Mouse (Mus musculus) embryonic facial prominence, embryonic 15.5 days (tissue): ENCODE data around the gene Map3k1. TPM values are rescaled to one million over a fixed set of nuclear protein-coding genes. Genes with fewer than 3 reads are reported as not detected.

Experiments used
- ATAC-seq: fragments of 200-750 bp; cut with Nextera tagmentation; 2 replicates; pipeline ENCODE4 v1.8.0; 2017; ENCODE audit warnings: low read depth, moderate TSS enrichment; ENCODE audit not compliant: insufficient number of reproducible peaks, low FRiP score, low TSS enrichment
- H3K27ac ChIP-seq: fragments of 300-500 bp; sonication (generic); replicated peaks from 2 replicates; pipeline ENCODE4 v1.5.1; 2015; ENCODE audit warnings: mild to moderate bottlenecking, inconsistent platforms
- H3K27me3 ChIP-seq: fragments of 300-500 bp; sonication (generic); 2 replicates; pipeline ENCODE4 v1.6.1; 2015; ENCODE audit warnings: inconsistent platforms
- H3K36me3 ChIP-seq: fragments of 300-500 bp; sonication (generic); 2 replicates; pipeline ENCODE4 v1.6.1; 2015; ENCODE audit warnings: mild to moderate bottlenecking, inconsistent platforms
- H3K4me1 ChIP-seq: fragments of 300-500 bp; sonication (generic); 2 replicates; pipeline ENCODE4 v1.6.1; 2015; ENCODE audit warnings: inconsistent platforms
- H3K4me2 ChIP-seq: fragments of 300-500 bp; sonication (generic); replicated peaks from 2 replicates; pipeline ENCODE4 v1.6.1; 2015; ENCODE audit warnings: mild to moderate bottlenecking, inconsistent platforms
- H3K4me3 ChIP-seq: fragments of 300-500 bp; sonication (generic); replicated peaks from 2 replicates; pipeline ENCODE4 v1.5.1; 2015; ENCODE audit warnings: mild to moderate bottlenecking, inconsistent platforms
- H3K9ac ChIP-seq: fragments of 300-500 bp; sonication (generic); 2 replicates; pipeline ENCODE4 v1.6.1; 2015; ENCODE audit warnings: inconsistent platforms
- H3K9me3 ChIP-seq: fragments of 300-500 bp; sonication (generic); replicated peaks from 2 replicates; pipeline ENCODE4 v1.6.1; 2016; ENCODE audit warnings: inconsistent platforms
- WGBS: fragments of 180-500 bp; shearing (Covaris S2); methylation state at CpG from one replicate; pipeline ENCODE4 v1.1.7; 2015; 5-methylcytosine and 5-hydroxymethylcytosine counted together
- polyA plus RNA-seq: library from polyadenylated mRNA; unstranded; fragments of >200 nt; fragmentation: Nextera tagmentation; extraction: Ambion mirVana; gene quantifications from 2 replicates; pipeline ENCODE4 v1.2.1, GENCODE M21; 2015

Gene Map3k1
- polyA plus RNA-seq, 1 experiment from 2014 or later: 16.3 TPM

DNA sequence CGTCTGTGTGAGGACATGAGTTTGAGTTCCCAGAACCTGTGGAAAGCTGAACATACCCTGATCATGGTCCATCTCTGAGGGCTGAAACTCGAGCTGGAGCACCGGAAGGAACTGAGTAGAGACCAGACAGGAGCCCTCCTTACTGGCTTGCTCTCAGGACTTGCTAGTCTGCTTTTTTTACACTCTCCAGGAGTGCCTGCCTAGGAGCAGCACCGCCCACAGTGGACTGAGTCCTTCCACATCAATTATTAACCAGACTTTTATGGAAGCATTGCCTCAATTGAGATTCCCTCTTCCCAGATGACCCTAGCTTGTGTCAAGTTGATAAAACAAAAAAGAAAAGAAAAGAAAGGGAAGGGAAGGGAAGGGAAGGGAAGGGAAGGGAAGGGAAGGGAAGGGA is 18.7 kb upstream of the Map3k1 start:
- Histone ChIP-seq H3K4me1 (no peaks in the 10 kb centered on the region), H3K4me2 (no peak overlapping the region), H3K9ac (no peak overlapping the region), H3K4me3 (no peak overlapping the region), H3K27me3 (no peaks in the 10 kb centered on the region), H3K9me3 (no peaks in the 10 kb centered on the region), H3K27ac (no peak overlapping the region), H3K36me3 (no peaks in the 10 kb centered on the region)
- no peak for ATAC-seq
- 74% methylated on average over 4 of the region's 4 CpGs for WGBS

DNA sequence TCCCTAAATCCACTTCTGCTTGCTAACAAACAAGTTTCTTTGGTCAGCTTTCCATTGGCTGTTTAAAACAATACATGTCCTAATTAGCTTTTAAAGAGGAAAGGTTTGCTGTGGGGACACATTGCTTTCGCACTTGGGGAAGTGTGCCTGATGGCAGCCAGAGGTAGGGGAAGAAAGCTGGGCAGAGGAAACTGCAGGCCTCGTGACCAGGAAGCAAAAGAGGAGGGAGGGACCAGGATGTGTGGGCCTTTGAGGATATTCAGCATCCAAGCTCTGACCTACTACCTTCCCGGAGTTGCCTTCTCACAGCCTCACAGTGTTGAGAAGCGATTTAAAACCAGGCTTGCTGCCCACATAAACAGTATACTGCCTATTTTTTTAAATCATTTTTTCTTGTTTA is 15.4 kb upstream of the Map3k1 start:
- Histone ChIP-seq H3K9me3 (no peaks in the 10 kb centered on the region), H3K4me2 (no peak overlapping the region), H3K36me3 (no peaks in the 10 kb centered on the region), H3K27ac (no peak overlapping the region), H3K27me3 (no peaks in the 10 kb centered on the region), H3K9ac (no peak overlapping the region), H3K4me3 (no peak overlapping the region), H3K4me1 (no peaks in the 10 kb centered on the region)
- 63% methylated on average over 4 of the region's 4 CpGs for WGBS
- no peak for ATAC-seq

DNA sequence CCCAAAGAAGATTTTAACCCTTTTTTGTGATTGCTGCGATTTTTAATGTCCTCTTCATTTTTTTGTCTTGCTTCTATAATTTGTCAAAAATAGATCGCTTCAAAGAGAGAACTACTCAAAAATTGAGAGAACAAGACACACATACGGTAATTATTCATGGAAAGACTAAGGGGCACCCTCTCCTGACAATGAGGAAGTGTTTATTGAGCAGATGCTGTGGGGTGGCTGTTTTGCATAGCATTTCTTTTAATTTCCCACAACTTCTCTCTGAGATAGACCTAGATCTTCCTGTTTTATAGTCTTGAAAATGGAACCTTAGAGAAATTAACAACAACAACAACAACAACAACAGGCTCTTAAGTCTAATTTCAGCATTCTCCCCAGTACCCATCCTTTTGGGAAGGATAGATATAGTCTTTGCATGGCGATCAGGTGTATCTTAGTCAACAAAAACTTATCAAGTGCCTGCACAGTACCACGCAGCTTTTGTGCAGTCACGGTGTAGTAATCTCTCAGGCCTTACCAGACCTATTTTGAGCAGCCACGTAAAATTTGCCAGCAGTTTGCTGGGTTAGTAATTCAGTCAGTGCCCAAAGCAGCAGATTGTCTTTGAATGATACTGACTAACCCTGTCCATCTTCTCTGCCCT is 13.1 kb upstream of the Map3k1 start:
- Histone ChIP-seq H3K9ac (no peak overlapping the region), H3K27ac (no peak overlapping the region), H3K27me3 (no peaks in the 10 kb centered on the region), H3K4me3 (no peak overlapping the region), H3K4me1 (no peaks in the 10 kb centered on the region), H3K36me3 (no peaks in the 10 kb centered on the region), H3K9me3 (no peaks in the 10 kb centered on the region), H3K4me2 (no peak overlapping the region)
- no peak for ATAC-seq
- 88% methylated on average over 7 of the region's 7 CpGs for WGBS

GRCm38 (mm10) chr13:111819618-111820385 is 11.0 kb upstream of the Map3k1 start:
- Histone ChIP-seq H3K27ac (no peak overlapping the region), H3K4me2 (no peak overlapping the region), H3K27me3 (no peaks in the 10 kb centered on the region), H3K36me3 (no peaks in the 10 kb centered on the region), H3K9me3 (no peaks in the 10 kb centered on the region), H3K4me1 (no peaks in the 10 kb centered on the region), H3K4me3 (no peak overlapping the region), H3K9ac (no peak overlapping the region)
- 81% methylated on average over 9 of the region's 9 CpGs for WGBS
- ATAC-seq: no peak

GRCm38 (mm10) chr13:111819106-111819505 is 10.3 kb upstream of the Map3k1 start:
- H3K36me3 ChIP-seq: no peaks in the 10 kb centered on the region
- no peaks in the 10 kb centered on the region for H3K27me3 ChIP-seq
- H3K9me3 ChIP-seq: no peaks in the 10 kb centered on the region
- no peak for ATAC-seq
- no peak overlapping the region for H3K4me3 ChIP-seq
- 77% methylated on average over 4 of the region's 4 CpGs for WGBS
- H3K4me1 ChIP-seq: no peaks in the 10 kb centered on the region
- H3K9ac ChIP-seq: no peak overlapping the region
- H3K27ac ChIP-seq: no peak overlapping the region
- H3K4me2 ChIP-seq: no peak overlapping the region

DNA sequence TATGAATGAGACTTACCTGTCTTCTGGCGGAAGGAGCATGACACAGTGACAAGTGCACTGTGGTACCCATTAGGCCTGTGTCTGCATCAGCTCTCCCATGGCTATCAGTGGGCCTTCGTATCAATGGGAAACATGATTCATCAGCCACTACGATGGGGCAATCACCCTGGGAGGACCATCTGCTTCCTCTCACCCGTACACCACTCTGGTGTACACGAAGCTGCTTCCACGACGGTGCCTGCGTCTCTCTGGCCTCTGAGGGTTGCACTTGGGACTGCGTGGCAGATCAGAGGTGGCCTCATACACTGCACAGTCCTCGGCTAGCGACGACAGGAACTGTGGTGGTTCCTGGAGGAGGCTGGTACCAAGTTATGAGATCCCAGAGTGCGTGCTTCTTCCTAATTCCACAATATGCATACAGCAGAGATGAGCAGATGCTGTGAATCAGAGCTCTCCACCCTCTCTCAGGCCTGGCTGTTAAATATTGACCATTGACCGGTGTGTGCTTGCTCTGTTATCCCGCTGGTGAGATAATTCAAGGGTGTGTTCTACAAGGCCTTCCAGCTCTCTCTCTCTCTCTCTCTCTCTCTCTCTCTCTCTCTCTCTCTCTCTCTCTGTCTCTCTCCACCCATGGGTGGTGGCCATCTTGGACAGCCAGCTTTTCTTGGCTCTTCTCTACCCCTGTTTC is 9.6 kb upstream of the Map3k1 start:
- Histone ChIP-seq H3K4me3 (no peak overlapping the region), H3K27me3 (no peaks in the 10 kb centered on the region), H3K9ac (no peak overlapping the region), H3K9me3 (no peaks in the 10 kb centered on the region), H3K36me3 (no peaks in the 10 kb centered on the region), H3K4me1 (no peaks in the 10 kb centered on the region), H3K27ac (no peak overlapping the region), H3K4me2 (no peak overlapping the region)
- no peak for ATAC-seq
- 86% methylated on average over 15 of the region's 15 CpGs for WGBS

- Histone ChIP-seq H3K9me3 (no peaks in the 10 kb centered on the region), H3K27me3 (no peaks in the 10 kb centered on the region), H3K36me3 (no peaks in the 10 kb centered on the region), H3K4me1 (no peaks in the 10 kb centered on the region), H3K9ac (no peak overlapping the region), H3K4me3 (no peak overlapping the region), H3K27ac (no peak overlapping the region), H3K4me2 (no peak overlapping the region)
- WGBS: 75% methylated on average over 7 of the region's 7 CpGs
- no peak for ATAC-seq
Measured at GRCm38 (mm10) chr13:111817773-111818172, 9.0 kb upstream of the Map3k1 start.

DNA sequence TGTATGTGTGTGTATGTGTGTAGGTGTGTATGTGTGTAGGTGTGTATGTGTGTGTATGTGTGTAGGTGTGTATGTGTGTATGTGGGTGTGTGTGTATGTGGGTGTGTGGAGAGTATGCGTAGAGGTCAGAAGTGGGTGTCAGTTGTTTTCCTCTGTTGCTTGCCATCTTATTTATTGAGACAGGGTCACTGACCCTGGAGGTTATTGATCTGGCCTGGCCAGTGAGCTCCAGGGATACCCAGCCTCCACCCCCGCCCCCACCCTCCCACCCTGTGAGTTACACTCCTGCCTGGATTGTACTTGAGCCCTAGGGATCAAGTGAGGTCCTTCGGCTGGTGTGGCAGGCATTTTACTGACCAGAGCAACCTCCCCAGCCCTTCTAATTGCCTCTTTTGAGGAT is 7.6 kb upstream of the Map3k1 start:
- Histone ChIP-seq H3K9me3 (no peaks in the 10 kb centered on the region), H3K27ac (no peak overlapping the region), H3K4me2 (no peak overlapping the region), H3K4me1 (no peaks in the 10 kb centered on the region), H3K9ac (no peak overlapping the region), H3K36me3 (no peaks in the 10 kb centered on the region), H3K27me3 (no peaks in the 10 kb centered on the region), H3K4me3 (no peak overlapping the region)
- WGBS: 65% methylated on average over 3 of the region's 3 CpGs
- no peak for ATAC-seq

- Histone ChIP-seq H3K4me1 (no peaks in the 10 kb centered on the region), H3K4me3 (no peak overlapping the region), H3K4me2 (no peak overlapping the region), H3K36me3 (no peaks in the 10 kb centered on the region), H3K27me3 (no peaks in the 10 kb centered on the region), H3K27ac (no peak overlapping the region), H3K9me3 (no peaks in the 10 kb centered on the region), H3K9ac (no peak overlapping the region)
- no peak for ATAC-seq
- WGBS: 94% methylated on average over 4 of the region's 4 CpGs
Measured at GRCm38 (mm10) chr13:111815486-111815885, 6.7 kb upstream of the Map3k1 start.

- 95% methylated on average over 7 of the region's 7 CpGs for WGBS
- Histone ChIP-seq H3K27ac (no peak overlapping the region), H3K4me1 (no peaks in the 10 kb centered on the region; the same call in 1 of the 2 replicates), H3K36me3 (no peaks in the 10 kb centered on the region), H3K4me2 (no peak overlapping the region), H3K9ac (no peak overlapping the region), H3K9me3 (no peaks in the 10 kb centered on the region), H3K27me3 (no peaks in the 10 kb centered on the region), H3K4me3 (no peak overlapping the region)
- no peak for ATAC-seq
Measured at GRCm38 (mm10) chr13:111815017-111815416, 6.2 kb upstream of the Map3k1 start.

- 73% methylated on average over 2 of the region's 2 CpGs for WGBS
- Histone ChIP-seq H3K36me3 (no peaks in the 10 kb centered on the region), H3K27ac (no peak overlapping the region), H3K4me1 (peaks cover 5% of the 10 kb centered on the region; the same call in 1 of the 2 replicates), H3K4me3 (no peak overlapping the region), H3K4me2 (no peak overlapping the region), H3K9ac (no peak overlapping the region), H3K27me3 (no peaks in the 10 kb centered on the region), H3K9me3 (no peaks in the 10 kb centered on the region)
- no peak for ATAC-seq
Measured at GRCm38 (mm10) chr13:111812647-111813046, 3.9 kb upstream of the Map3k1 start.
